Mouse (Mus musculus): Measurements from ENCODE around the gene Tspan5. TPM values are rescaled to one million over a fixed set of nuclear protein-coding genes. Genes with fewer than 3 reads are reported as not detected.

Tspan5 gene
- polyA plus RNA-seq, 1 experiment from 2014 or later, result 34.9 TPM

GRCm38 (mm10) chr3:138841288-138841687, 99.3 kb downstream of the Tspan5 start:
- no peak overlapping the region for H3K9ac ChIP-seq
- 85% methylated on average over 5 of the region's 5 CpGs for WGBS
- no peaks in the 10 kb centered on the region for H3K9me3 ChIP-seq
- H3K27ac ChIP-seq, result no peak overlapping the region
- no peak overlapping the region for H3K4me3 ChIP-seq (replicated peaks)
- H3K4me1 ChIP-seq, result no peaks in the 10 kb centered on the region
- no peak overlapping the region for H3K4me2 ChIP-seq
- ATAC-seq (ENCODE audit: insufficient read depth, low FRiP score, low read depth), result no peak
- H3K27me3 ChIP-seq (replicated peaks), result no peaks in the 10 kb centered on the region
- no peaks in the 10 kb centered on the region for H3K36me3 ChIP-seq

- WGBS, result 64% methylated on average over 2 of the region's 2 CpGs
- no peak overlapping the region for H3K4me3 ChIP-seq (replicated peaks)
- ATAC-seq (ENCODE audit: insufficient read depth, low FRiP score, low read depth), result no peak
- no peaks in the 10 kb centered on the region for H3K4me1 ChIP-seq
- no peak overlapping the region for H3K27ac ChIP-seq
- no peak overlapping the region for H3K4me2 ChIP-seq
- H3K9ac ChIP-seq, result no peak overlapping the region
- H3K27me3 ChIP-seq (replicated peaks), result no peaks in the 10 kb centered on the region
- no peaks in the 10 kb centered on the region for H3K9me3 ChIP-seq
- no peaks in the 10 kb centered on the region for H3K36me3 ChIP-seq
Observed at GRCm38 (mm10) chr3:138843180-138843579, 101.2 kb downstream of the Tspan5 start.

- Histone ChIP-seq H3K4me2 (no peak overlapping the region), H3K27ac (no peak overlapping the region), H3K27me3 (replicated peaks) (no peaks in the 10 kb centered on the region), H3K4me3 (replicated peaks) (no peak overlapping the region), H3K9ac (no peak overlapping the region), H3K9me3 (no peaks in the 10 kb centered on the region), H3K36me3 (no peaks in the 10 kb centered on the region), H3K4me1 (no peaks in the 10 kb centered on the region)
- ATAC-seq (ENCODE audit: insufficient read depth, low FRiP score, low read depth), result no peak
- WGBS, result 92% methylated on average over 5 of the region's 5 CpGs
Observed at GRCm38 (mm10) chr3:138843641-138844040, 101.6 kb downstream of the Tspan5 start.

GRCm38 (mm10) chr3:138845820-138846219, 103.8 kb downstream of the Tspan5 start:
- H3K4me3 ChIP-seq (replicated peaks), result no peak overlapping the region
- H3K36me3 ChIP-seq, result no peaks in the 10 kb centered on the region
- H3K4me2 ChIP-seq, result no peak overlapping the region
- WGBS, result 95% methylated on average over 1 of the region's 1 CpGs
- ATAC-seq (ENCODE audit: insufficient read depth, low FRiP score, low read depth), result no peak
- H3K9me3 ChIP-seq, result no peaks in the 10 kb centered on the region
- H3K27me3 ChIP-seq (replicated peaks), result no peaks in the 10 kb centered on the region
- no peak overlapping the region for H3K27ac ChIP-seq
- no peaks in the 10 kb centered on the region for H3K4me1 ChIP-seq
- no peak overlapping the region for H3K9ac ChIP-seq

- Histone ChIP-seq H3K27me3 (replicated peaks) (no peaks in the 10 kb centered on the region), H3K9me3 (no peaks in the 10 kb centered on the region), H3K4me3 (replicated peaks) (no peak overlapping the region), H3K36me3 (no peaks in the 10 kb centered on the region), H3K9ac (no peak overlapping the region), H3K27ac (no peak overlapping the region), H3K4me2 (no peak overlapping the region), H3K4me1 (peaks cover 4% of the 10 kb centered on the region; the same call in 1 of the 2 replicates)
- WGBS, result 88% methylated on average over 3 of the region's 3 CpGs
- no peak for ATAC-seq (ENCODE audit: insufficient read depth, low FRiP score, low read depth)
Observed at GRCm38 (mm10) chr3:138847809-138848208, 105.8 kb downstream of the Tspan5 start.

GRCm38 (mm10) chr3:138849755-138850301, 107.8 kb downstream of the Tspan5 start:
- Histone ChIP-seq H3K27me3 (replicated peaks) (no peaks in the 10 kb centered on the region), H3K4me1 (peaks cover 7% of the 10 kb centered on the region; the same call in 1 of the 2 replicates), H3K9ac (no peak overlapping the region), H3K9me3 (no peaks in the 10 kb centered on the region), H3K4me2 (no peak overlapping the region), H3K27ac (no peak overlapping the region), H3K36me3 (no peaks in the 10 kb centered on the region), H3K4me3 (replicated peaks) (no peak overlapping the region)
- no peak for ATAC-seq (ENCODE audit: insufficient read depth, low FRiP score, low read depth)
- 51% methylated on average over 11 of the region's 11 CpGs for WGBS

- H3K9ac ChIP-seq, result no peak overlapping the region
- 69% methylated on average over 8 of the region's 8 CpGs for WGBS
- H3K4me1 ChIP-seq, result peaks cover 11% of the 10 kb centered on the region; the same call in 1 of the 2 replicates
- H3K27me3 ChIP-seq (replicated peaks), result no peaks in the 10 kb centered on the region
- H3K36me3 ChIP-seq, result no peaks in the 10 kb centered on the region
- H3K27ac ChIP-seq, result no peak overlapping the region
- H3K4me3 ChIP-seq (replicated peaks), result no peak overlapping the region
- no peak for ATAC-seq (ENCODE audit: insufficient read depth, low FRiP score, low read depth)
- no peaks in the 10 kb centered on the region for H3K9me3 ChIP-seq
- no peak overlapping the region for H3K4me2 ChIP-seq
Observed at GRCm38 (mm10) chr3:138851876-138852275, 109.9 kb downstream of the Tspan5 start.

GRCm38 (mm10) chr3:138852982-138853689, 111.1 kb downstream of the Tspan5 start:
- no peak for ATAC-seq (ENCODE audit: insufficient read depth, low FRiP score, low read depth)
- Histone ChIP-seq H3K4me3 (replicated peaks) (no peak overlapping the region), H3K36me3 (no peaks in the 10 kb centered on the region), H3K4me1 (peaks cover 21% of the 10 kb centered on the region), H3K9me3 (no peaks in the 10 kb centered on the region), H3K27ac (0 out of 2 replicates have a peak overlapping the region, but pooled peaks have one; percentile 8), H3K27me3 (replicated peaks) (no peaks in the 10 kb centered on the region), H3K4me2 (peak overlapping the region; percentile 17; the same call in 1 of the 2 replicates), H3K9ac (no peak overlapping the region)
- WGBS, result 31% methylated on average over 13 of the region's 13 CpGs

- Histone ChIP-seq H3K9me3 (no peaks in the 10 kb centered on the region), H3K4me2 (no peak overlapping the region), H3K4me3 (replicated peaks) (no peak overlapping the region), H3K27ac (no peak overlapping the region), H3K27me3 (replicated peaks) (no peaks in the 10 kb centered on the region), H3K9ac (no peak overlapping the region), H3K4me1 (peaks cover 31% of the 10 kb centered on the region), H3K36me3 (no peaks in the 10 kb centered on the region)
- no peak for ATAC-seq (ENCODE audit: insufficient read depth, low FRiP score, low read depth)
- 73% methylated on average over 16 of the region's 16 CpGs for WGBS
Observed at GRCm38 (mm10) chr3:138853996-138854836, 112.2 kb downstream of the Tspan5 start.

- H3K27ac ChIP-seq, result no peak overlapping the region
- peaks cover 37% of the 10 kb centered on the region for H3K4me1 ChIP-seq
- WGBS, result 66% methylated on average over 5 of the region's 5 CpGs
- no peak overlapping the region for H3K4me3 ChIP-seq (replicated peaks)
- no peak overlapping the region for H3K9ac ChIP-seq
- H3K9me3 ChIP-seq, result no peaks in the 10 kb centered on the region
- no peak overlapping the region for H3K4me2 ChIP-seq
- H3K27me3 ChIP-seq (replicated peaks), result no peaks in the 10 kb centered on the region
- H3K36me3 ChIP-seq, result no peaks in the 10 kb centered on the region
- ATAC-seq (ENCODE audit: insufficient read depth, low FRiP score, low read depth), result no peak
Observed at GRCm38 (mm10) chr3:138855387-138855786, 113.4 kb downstream of the Tspan5 start.

GRCm38 (mm10) chr3:138856946-138857345, 115.0 kb downstream of the Tspan5 start:
- no peak overlapping the region for H3K9ac ChIP-seq
- no peak overlapping the region for H3K4me2 ChIP-seq
- H3K9me3 ChIP-seq, result no peaks in the 10 kb centered on the region
- no peak overlapping the region for H3K4me3 ChIP-seq (replicated peaks)
- no peak overlapping the region; the same call in 1 of the 2 replicates for H3K27ac ChIP-seq
- H3K36me3 ChIP-seq, result no peaks in the 10 kb centered on the region
- WGBS, result 87% methylated on average over 4 of the region's 4 CpGs
- no peak for ATAC-seq (ENCODE audit: insufficient read depth, low FRiP score, low read depth)
- peaks cover 37% of the 10 kb centered on the region for H3K4me1 ChIP-seq
- H3K27me3 ChIP-seq (replicated peaks), result no peaks in the 10 kb centered on the region
